Mouse (Mus musculus) gonadal fat pad, adult 2 months (tissue): ENCODE measurements around the gene Hecw2. TPM values are rescaled to one million over a fixed set of nuclear protein-coding genes. Genes with fewer than 3 reads are reported as not detected.

Source experiments
- DNase-seq: peaks from one replicate; pipeline ENCODE4 v3.0.0-alpha.2; 2012; ENCODE audit warnings: low read depth
- polyA plus RNA-seq: library from polyadenylated mRNA; depleted of rRNA; stranded (reverse); fragments of >200 nt; gene quantifications from 2 replicates; pipeline ENCODE4 v1.2.3, GENCODE M21; 2012; rRNA removed

Hecw2 gene
- polyA plus RNA-seq = 1.2 TPM in 2 replicates

- DNase-seq = no peak
Measured at GRCm38 (mm10) chr1:54194954-54195305, at the start of gene Hecw2. TSS of gene Hecw2 (minus strand) at chr1:54195168.

GRCm38 (mm10) chr1:54242722-54243121 lies 47.8 kb upstream of the Hecw2 start:
- no peak for DNase-seq

DNA sequence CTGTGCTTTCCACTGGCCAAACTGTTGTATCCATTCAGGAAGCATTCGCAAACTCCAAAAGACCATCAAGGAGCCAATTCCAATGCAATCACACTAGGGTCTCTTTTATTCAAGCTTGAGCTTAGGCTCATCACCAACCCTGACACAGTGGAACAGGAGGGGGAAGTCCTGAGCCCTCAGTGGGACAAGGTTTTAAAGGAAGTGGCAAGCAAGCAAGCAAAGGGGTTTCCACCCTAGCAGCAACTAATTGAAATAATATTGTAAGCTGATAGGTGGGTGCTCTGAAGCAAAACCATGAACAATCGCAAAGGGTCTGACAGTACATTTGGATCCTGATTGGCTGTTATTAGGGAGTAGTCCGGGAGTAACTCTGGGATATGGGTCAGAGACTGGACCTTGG lies 25.3 kb upstream of the Hecw2 start:
- no peak for DNase-seq

- DNase-seq = no peak
Measured at GRCm38 (mm10) chr1:54194183-54194953, 600 bp downstream of the Hecw2 start.

GRCm38 (mm10) chr1:54193191-54193770 lies 1.7 kb downstream of the Hecw2 start:
- no peak for DNase-seq

DNA sequence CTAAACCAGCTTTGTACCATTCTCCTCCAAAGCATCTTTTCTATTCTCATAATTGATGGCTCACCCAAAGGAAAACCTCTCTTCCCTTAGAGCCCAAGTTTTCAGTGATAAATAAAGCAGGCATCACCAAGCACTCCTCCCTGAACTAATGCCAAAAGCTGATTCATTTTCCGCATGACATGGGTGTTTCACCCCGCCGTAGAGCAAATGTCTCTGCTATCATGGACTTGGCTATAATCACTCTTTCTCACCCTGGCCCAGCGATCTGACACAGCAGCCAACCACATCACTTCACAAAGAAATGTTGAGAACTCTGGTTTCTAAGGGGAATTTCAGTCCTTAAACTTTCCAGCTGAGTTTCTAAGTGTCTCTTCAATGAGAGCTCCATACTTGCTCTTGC lies 7.4 kb downstream of the Hecw2 start:
- no peak for DNase-seq

- no peak for DNase-seq
Measured at GRCm38 (mm10) chr1:54186347-54186746, 8.6 kb downstream of the Hecw2 start.

- DNase-seq = no peak
Measured at GRCm38 (mm10) chr1:54180663-54181062, 14.3 kb downstream of the Hecw2 start.

DNA sequence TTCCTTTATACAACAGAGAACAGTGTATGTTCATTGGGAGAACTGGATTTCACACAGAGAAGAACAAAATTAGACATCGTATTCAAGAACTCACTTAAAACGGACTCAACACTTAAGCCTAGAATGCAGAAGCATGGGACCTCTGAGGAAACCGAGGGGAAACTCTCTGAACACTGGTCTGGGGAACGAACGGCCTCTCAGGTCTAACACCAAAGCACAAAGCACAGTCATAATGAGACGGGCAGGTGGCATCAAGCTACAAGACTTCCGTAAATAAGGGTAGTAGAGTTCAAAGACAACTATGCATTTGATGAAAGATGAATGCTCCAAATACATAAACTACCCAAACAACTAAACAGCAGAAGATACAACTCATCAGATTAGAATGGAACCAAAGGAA lies 15.8 kb downstream of the Hecw2 start:
- DNase-seq = no peak

GRCm38 (mm10) chr1:54176592-54176991 lies 18.4 kb downstream of the Hecw2 start:
- no peak for DNase-seq

DNA sequence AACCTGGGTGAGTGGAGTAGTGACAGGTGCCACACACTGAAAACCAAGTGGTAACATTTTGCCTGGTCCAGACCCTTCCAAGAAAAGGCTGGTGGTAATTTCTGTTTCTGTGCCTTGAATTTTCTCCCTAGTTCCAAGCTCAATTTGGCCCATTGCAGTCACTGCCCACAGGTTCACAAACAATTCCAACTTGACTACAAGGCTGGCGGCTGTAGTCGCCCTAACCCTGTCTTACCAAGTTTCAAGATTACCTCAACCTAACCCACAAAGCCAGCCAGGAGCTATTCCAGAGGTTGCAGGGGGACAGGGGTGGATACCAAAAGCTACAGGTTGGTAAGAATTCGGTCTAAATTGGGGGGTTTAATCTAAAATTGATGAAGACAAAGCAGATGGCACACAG lies 27.0 kb downstream of the Hecw2 start:
- DNase-seq = no peak

GRCm38 (mm10) chr1:54159531-54159930 lies 35.4 kb downstream of the Hecw2 start:
- DNase-seq = no peak

DNA sequence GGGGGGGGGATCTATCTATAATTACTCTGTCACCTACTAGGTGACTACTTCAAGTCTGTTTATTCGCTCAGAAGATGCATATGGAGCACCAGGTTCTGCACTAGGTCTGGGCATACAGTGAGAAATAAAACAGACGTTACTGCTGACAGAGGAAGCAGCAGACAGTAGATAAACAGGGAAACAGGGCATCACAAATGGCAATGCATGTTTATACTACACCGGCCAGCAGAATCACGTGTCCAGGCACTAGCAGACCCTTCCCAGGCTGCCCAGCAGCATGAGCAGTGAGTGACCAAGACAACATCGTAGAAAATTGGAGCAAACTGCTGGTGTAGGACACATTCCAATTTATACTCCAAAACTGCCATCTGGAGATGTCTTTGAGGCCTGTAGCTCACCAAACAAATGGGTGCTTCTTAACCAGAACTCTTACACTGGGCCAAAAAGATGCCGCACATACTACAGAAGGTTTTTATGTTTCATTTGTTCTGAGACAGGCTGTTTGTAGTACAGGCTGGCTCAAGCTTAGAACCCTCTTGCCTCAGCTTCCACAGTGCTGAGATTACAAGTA lies 41.7 kb downstream of the Hecw2 start:
- DNase-seq = no peak

- DNase-seq = no peak
Measured at GRCm38 (mm10) chr1:54145106-54145505, 49.9 kb downstream of the Hecw2 start.

GRCm38 (mm10) chr1:54133802-54134436 lies 61.0 kb downstream of the Hecw2 start:
- DNase-seq = no peak

DNA sequence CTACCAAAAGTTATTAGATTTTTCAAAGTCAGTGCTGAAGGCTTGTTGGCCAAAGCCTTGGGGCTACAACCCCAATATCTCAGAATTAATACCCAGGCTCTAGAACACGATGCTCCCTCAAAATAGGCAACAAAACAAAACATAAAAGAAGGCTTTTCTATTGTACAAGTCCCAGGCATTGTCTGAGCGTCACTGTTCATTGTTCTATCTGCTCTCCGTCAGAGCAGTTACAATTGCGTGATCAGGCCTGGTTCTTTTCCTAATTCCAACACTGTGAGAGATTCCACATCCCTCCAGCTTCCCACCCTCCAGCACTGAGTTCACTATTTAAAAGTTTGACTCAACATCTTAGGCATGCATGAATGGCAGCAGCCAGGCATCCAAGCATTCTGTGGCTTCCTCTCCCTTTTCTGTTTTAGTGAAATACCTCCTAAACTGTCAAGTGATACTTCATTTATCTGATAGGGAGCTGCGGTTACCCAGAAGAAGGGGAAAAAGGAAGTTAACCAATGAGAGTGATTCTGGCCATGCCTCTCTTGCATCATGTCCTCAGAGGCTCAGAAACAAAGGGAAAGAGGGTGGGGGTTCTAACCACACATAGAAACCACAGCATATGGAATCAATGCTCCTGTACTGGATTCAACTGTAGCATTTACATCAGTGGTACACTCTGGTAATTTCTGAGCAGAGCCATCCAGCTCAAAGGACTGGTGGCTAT lies 66.1 kb downstream of the Hecw2 start:
- DNase-seq = no peak

GRCm38 (mm10) chr1:54126991-54127742 lies 67.8 kb downstream of the Hecw2 start:
- DNase-seq = no peak

GRCm38 (mm10) chr1:54122551-54122950 lies 72.4 kb downstream of the Hecw2 start:
- DNase-seq = peak; percentile 0

DNA sequence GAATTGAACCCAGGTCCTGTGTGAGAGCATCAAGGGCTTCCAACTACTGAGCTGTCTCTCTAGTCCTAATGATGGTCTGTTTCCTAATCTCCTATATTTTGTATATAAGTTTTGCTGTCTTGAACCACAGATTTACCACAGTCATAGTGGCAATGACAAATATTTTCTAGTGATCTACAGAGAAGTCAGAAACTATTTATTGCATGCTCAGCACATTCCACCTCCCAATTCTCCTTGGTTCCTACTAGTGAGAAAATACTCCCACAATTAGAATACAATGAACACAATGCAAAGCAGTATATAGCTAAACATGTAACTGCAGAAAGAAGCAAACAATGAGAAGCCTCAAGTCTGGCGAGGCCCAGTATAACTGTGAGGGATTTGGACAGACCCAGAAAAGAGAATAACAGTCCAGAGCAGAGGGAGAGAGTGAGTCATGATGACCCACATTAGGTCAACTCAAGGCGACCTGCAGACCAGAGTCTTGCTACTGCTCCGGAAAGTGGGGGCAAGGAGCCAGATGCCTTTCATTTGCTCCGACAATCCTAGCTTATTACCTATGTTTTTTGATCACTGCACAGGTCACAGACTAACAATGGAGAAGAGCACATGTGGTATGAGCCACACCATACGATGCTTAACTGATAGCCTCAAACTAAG lies 73.8 kb downstream of the Hecw2 start:
- no peak for DNase-seq

- no peak for DNase-seq
Measured at GRCm38 (mm10) chr1:54119638-54120320, 75.2 kb downstream of the Hecw2 start.
